Mouse (Mus musculus): ENCODE data around the gene 5730522E02Rik. TPM values are rescaled to one million over a fixed set of nuclear protein-coding genes. Genes with fewer than 3 reads are reported as not detected.

5730522E02Rik gene
- total RNA-seq (2014; fragmentation: Nextera tagmentation) (not detected in 2 replicates), total RNA-seq (2017) (0.09 TPM in 1 of 2 replicates, not detected in the other)

DNA sequence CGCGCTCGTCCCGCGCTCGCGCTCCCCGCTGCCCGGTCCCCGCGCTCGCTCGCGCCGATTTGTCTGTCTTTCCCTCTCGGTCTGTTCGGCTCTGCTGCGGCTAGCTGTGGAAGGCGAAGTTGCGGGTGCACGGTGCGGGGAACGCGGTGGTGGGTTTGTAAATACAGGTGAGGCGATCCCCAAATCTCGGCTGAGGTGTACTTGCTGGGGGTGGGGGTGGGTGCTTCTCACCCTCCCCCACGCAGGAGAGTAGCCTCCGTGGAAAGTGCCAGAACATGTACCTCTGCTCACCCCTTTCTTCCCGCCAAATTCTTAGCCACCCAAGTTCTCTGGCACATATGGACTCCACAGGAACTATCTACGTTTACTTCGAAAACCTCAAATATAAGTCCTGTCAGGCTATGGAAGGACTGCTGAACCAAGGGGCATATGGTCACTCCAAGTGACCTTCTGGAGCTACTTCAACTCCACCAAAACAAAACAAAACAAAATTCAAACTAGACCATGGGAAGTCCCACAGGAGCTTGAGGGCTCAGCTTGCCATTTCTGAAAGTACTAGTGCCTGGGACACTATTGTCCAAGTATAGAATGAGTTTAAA, at the start of gene 5730522E02Rik:
Gene 5730522E02Rik, minus strand, starts transcription at position 182 of the 599 bp plus-strand sequence.
- ATAC-seq (replicated peaks; ENCODE audit: poor library complexity, severe bottlenecking), result peak; percentile 2; the same call in 1 of the 2 replicates

DNA sequence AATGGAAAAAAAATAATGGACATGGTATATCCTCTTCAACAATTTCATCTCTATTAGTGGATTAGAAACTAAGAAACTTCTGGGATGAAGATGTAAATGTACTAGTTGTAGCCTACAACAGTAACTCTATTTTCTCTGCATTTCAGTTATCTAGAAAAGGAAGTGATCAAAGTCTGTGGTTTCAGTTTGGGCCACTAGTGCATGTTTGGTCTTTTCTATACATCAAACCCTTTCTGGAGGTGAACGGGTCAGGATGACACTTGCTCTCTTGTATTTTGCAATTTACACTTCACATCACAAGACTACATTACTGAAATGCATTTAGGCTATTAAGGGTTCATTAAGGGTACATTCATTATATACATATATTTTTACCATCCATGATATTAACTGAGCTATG, 26.0 kb upstream of the 5730522E02Rik start:
- peak; percentile 83 for ATAC-seq (replicated peaks; ENCODE audit: poor library complexity, severe bottlenecking)

DNA sequence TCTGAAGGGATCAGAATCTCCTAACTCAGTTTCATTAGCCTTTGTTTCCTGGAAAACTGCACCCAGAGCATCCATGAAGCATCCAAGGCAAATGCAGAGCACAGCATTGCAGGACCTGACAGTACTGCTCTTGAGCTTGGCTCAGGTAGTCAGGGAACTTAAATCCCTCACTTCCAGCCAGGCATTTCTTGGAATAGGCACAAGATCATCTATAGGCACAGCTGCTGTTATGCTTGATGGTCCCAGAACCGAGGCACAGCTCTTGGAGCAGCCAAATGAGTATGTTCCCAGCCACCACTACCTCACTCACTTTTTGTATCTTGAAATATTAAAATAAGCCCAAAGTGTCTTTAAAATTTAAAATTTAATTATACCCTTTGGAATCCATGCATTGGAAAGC, 19.3 kb upstream of the 5730522E02Rik start:
- ATAC-seq (replicated peaks; ENCODE audit: poor library complexity, severe bottlenecking), result no peak

DNA sequence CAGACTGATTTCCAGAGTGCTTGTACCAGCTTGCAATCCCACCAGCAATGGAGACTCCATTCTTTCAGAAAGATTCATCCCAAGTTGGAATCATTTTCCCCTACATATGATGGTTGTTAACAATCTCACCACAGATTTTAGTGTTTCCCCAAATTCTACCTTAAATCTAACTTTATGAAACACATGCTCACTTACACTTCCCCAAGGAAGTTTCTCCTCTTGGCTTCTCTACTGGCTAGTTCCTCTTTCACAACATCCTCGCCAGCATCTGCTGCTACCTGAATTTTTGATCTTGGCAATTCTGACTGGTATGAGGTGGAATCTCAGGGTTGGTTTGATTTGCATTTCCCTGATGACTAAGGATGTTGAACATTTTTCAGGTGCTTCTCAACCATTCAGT, 3.1 kb upstream of the 5730522E02Rik start:
- ATAC-seq (replicated peaks; ENCODE audit: poor library complexity, severe bottlenecking), result peak; percentile 53

DNA sequence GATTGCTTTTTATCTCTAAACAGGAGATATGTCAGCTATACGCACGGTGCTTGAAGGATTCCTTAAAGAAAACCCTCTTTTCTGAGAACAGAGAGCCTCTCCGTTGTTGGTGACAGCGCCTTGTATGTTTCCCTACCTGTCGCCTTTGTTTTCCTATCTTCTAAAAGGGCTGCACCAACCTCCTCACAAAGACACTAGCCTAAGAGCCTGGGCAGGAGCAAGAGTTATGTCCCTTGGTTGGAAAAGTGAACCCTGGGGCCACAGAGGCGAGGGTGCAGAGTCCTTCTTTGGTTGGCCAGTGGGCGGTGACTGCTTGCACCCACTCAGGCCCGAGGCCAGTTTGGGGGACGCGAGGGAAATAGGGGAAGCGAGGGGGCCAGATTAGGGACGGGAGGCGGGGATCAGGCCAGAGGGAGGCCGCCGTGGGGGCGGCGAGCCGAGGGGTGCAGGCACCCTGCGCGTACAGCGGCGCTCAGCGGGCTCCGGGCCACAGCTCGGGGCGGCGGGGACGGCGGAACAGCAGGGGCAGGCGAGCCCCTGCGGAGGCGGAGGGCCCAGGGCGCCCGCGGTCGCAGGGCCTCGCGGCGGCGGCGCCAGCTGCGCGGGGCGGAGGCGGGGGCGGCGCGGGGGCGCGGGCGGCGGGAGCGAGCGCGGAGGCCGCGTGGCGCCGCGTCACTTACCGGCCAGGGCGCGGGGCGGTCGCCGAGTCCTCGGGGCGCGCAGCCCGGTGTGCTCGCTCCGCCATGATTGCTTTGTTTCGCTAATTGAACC, 567 bp downstream of the 5730522E02Rik start:
- peak; percentile 91 for ATAC-seq (replicated peaks; ENCODE audit: poor library complexity, severe bottlenecking)

DNA sequence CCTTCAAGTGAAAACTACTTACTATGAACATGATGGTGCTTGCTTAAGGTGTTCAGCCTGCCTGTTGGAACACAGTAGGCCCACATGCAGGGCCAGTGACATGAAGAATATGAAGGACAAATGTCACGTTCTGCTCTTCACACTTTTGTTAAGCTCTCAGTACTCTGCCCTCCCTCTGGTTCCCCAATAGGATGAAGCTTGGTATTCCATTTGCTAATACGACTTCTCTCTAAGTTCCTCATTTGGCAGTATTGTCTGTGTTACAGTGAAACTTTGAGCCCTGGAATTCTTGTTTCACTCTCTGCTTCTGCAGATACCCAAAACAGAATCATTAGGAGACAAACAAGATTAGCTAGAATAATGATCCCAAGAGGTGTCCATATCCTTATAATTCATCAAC, 7.1 kb downstream of the 5730522E02Rik start:
- peak; percentile 69 for ATAC-seq (replicated peaks; ENCODE audit: poor library complexity, severe bottlenecking)

DNA sequence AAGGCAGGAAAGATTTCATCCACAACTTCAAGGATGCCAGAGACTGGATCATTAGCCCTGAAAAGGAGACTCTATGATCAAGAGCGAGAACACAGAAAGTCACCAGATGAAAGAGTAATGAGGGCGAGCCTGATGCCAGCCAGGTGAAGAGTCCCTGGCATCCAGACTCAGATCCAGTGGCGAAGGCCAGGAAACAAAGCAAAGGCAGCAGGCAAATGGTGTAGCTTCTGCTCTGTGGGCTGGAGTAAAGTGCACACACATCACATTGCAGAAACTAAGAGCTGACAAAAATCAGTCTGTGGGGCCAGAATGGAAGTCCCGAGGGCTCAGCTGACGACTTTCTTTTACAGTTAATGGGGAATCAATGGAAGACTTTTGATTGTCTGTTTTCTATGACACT, 7.7 kb downstream of the 5730522E02Rik start:
- no peak for ATAC-seq (replicated peaks; ENCODE audit: poor library complexity, severe bottlenecking)

DNA sequence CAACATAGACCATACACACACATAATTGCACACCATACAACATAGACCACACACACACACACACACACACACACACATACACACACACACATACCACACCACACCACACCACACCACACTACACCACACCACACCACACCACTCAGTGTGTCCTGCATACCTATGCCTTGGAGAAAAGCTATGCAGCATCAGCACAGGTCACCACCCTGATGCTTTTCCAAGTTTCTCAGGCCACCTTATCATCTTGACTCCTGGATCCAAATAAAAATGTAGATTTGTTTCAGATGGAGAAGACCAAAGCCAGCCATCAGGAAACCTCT, 8.8 kb downstream of the 5730522E02Rik start:
- no peak for ATAC-seq (replicated peaks; ENCODE audit: poor library complexity, severe bottlenecking)

DNA sequence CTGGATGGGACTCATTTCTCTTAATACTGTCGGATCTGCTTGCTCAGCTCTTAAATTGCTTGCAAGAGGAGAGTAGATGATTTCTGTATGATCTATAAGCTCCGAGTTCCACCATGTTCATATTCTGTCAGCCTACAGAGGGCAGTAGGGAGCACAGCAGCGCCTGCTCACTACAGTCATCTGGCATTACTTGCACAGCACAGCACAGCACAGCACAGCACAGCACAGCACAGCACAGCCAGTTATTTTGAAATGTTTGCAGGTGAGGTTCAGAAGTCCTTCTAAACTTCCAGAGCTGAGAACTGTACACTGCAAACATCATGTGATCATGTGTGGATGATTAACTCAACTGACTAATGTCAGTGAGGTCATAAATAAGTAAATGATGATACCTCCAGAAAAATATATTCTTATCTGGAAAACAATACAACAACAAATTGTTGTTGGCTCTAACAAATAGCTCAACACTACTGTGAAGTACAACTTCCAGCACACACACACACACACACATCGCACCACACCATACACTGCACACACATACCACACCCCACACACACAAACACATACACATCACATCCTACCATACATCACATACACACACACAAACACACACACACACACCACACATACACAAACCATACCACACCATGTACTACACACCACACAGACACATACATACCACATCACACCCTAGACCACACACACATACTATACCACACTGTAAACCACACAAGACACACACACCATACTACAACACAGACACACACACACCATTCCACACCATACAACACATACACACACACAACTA, 9.4 kb downstream of the 5730522E02Rik start:
- peak; percentile 97 for ATAC-seq (replicated peaks; ENCODE audit: poor library complexity, severe bottlenecking)

DNA sequence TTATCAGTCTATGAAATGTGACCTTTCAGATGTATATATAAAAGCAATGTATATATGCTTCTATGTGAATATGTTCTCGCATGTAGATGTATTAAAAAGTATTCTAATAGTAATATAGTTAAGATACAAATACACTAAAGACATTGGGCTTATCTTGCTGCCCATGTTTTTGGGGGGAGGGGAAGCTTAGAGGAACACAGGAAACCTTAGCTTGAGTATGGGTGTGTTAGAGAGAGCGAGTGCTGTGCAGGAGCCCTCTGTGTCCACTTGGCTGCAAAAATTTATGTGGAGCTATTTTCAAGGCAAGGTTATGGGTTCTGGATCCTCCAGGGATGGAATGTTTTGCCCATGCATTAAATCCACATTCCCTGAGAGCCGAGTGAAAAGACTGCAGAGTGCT, 15.1 kb downstream of the 5730522E02Rik start:
- no peak for ATAC-seq (replicated peaks; ENCODE audit: poor library complexity, severe bottlenecking)

DNA sequence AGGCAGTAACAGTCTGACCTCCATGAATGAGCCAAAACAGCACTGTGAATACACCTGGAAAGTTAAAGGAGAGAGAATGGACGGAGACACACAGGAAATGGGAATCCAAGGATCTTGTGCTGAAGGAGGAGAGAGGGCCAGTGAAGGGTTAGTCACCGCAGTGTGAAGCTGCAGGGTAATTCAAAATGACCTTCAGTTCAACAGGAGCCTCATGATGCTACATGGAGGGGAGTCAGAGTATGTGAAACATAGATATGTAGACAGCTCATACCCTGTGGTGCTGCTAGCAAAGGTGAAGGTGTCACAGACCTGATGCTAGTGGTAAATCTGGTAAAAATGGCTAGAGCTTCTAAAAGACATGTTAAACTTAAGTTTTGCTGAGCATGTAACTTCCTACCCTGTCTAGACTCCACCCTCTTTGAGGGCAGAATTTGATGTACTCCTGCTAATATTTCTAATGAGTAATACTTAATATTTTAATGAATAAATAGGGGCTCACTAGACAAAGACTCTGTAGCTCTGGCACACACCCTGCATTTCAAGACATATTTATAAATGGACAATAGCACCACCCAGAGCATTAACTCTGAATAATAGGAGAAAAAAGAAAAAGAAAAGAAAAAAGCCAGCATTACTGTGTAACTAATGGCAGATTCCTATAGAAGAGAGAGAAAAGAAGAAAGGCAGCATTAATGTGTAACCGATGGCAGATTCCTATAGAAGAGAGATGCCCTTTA, 23.2 kb downstream of the 5730522E02Rik start:
- ATAC-seq (replicated peaks; ENCODE audit: poor library complexity, severe bottlenecking), result no peak

DNA sequence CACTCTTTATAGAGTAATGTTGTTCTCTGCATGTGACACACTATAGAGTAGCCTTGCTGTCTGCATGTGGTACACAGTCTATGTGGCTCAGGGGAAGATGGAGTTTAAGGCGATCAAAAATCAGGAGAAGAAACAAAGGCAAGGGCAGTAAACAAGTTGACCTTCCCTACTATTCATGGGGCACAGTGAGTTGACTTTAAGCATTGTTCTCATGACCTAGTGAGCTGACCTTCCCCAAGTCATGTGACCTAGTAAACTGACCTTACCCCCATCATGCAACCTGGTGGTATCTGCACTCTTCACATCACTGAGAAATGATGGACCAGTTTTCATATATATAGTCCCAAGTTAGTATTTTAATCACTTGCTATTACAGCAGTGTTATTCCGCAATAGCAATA, 40.0 kb downstream of the 5730522E02Rik start:
- ATAC-seq (replicated peaks; ENCODE audit: poor library complexity, severe bottlenecking), result no peak

DNA sequence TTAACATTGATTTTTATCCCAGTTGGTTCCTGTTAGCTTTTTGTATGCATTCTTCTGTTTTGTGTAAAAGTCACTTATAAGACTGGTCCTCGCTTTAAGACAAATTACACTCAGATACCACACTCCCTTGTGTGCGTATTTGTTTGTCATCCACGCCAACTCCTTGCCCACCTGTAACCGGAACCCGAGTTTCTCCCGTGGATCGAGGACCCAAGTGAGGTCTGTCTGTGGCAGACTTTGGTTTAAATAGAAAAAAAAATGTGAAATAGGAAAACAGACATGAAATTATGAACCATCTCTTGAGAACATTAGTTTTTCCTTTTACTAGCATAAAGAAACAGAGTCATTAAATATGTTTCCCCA, 43.0 kb downstream of the 5730522E02Rik start:
- ATAC-seq (replicated peaks; ENCODE audit: poor library complexity, severe bottlenecking), result no peak

DNA sequence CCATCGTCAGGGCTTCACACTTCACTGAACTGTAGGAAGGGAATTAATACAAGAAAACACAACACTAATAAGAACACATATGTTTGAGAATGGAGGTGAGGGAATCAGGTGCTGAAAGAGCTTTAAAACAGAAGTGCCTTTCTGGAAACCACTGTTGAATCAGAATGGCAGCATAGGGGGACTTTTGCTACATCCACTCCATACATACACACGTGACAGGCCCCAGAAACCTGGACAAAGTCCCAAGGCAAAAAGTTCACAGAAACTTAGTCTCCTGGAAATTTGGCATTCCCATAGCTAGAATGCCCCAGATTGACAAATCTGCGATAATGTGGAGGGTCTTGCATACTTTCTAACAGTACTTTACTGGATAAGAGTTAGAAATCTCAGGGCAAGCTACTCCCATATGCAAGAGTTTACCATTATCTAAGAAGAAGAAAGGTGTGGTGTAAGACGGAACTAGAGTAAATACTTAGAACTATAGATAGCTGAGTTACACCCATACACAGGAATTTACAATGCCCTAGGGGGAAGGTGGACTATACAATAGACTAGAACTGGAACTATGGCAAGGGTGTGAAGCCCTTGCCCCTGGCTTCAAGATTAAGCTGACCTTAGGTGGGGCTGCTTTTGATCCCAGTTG, 43.5 kb downstream of the 5730522E02Rik start:
- no peak for ATAC-seq (replicated peaks; ENCODE audit: poor library complexity, severe bottlenecking)

DNA sequence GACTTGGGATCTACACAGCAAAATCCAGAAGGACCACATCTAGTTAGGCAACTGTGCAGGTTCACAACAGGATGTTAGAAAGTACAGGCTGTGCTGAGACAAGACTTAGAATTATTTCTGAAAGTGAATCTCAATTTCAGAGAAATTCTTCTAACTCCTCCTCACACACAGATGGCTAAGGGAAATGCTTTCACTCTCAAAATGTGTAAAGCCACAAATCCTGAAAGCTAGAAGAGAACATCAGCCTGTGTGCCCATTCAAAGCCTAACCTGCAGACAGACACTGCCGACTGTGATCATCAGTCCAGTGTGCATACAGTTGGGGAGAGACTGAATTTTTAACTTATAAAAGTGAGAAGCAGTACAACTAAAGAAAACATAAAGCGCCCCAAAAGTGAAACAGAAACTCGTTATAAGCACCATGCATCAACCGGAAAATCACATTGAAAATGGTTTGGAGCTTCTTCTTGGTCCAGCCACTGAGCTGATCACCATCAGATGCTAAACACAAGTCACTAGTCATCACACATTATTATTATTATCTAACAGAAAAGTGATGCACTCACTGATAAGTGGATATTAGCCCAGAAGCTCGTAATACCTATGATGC, 45.8 kb downstream of the 5730522E02Rik start:
- ATAC-seq (replicated peaks; ENCODE audit: poor library complexity, severe bottlenecking), result no peak

DNA sequence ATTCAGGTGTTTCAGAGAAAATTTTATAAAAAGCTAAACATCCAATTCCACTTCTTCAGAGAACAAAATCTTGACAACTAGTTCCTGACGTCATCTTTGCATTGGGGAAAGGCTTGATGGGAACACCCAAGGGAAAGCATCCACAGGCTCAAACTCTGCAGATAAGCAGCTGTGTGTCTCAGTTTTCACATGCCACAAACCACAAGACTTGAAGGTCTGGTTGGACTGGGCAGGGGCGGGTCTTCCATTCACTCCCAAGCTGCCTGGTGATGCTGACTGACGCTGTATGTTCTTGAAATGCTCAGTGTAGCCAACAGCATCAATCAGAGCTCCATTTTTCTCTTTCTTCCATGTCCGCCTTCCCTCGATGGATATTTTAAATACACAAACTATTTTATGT, 49.2 kb downstream of the 5730522E02Rik start:
- peak; percentile 35 for ATAC-seq (replicated peaks; ENCODE audit: poor library complexity, severe bottlenecking)

DNA sequence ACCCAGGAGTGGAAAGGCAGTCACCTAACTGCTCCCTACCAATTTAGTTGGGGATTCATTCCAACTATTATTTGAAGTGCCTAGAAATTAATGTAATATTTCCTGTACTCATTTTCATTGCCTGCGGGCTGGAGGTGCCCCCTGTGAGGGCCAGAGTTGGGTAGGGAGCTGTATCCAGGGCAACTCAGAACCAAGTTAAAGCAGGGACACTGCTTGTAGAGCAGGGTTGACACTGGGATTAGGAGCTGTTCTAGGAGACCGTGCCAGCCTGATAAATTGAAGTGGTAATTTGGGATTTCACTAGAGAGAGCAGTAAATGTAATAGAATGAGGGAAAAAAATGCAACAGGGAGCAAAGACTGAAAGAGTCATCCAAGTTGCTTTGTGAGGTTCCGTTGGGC, 51.5 kb downstream of the 5730522E02Rik start:
- no peak for ATAC-seq (replicated peaks; ENCODE audit: poor library complexity, severe bottlenecking)

DNA sequence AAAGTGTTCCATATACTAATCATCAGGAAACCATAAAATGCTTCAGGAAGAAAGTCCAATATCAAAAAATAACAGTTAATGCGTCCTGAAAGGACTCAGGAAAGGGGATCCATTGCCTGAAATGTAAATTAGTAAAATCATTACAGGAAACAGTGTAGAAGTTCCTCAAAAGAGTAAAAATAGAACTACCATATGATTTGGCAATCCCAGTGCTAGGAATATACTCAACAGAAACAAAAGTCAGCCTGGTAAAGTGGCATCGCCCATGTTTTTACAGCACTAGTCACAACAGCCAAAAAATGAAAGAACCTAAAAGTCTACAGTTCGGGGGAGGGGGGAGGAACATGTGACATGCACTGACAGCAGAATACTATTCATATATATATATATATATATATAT, 70.5 kb downstream of the 5730522E02Rik start:
- peak; percentile 94 for ATAC-seq (replicated peaks; ENCODE audit: poor library complexity, severe bottlenecking)

DNA sequence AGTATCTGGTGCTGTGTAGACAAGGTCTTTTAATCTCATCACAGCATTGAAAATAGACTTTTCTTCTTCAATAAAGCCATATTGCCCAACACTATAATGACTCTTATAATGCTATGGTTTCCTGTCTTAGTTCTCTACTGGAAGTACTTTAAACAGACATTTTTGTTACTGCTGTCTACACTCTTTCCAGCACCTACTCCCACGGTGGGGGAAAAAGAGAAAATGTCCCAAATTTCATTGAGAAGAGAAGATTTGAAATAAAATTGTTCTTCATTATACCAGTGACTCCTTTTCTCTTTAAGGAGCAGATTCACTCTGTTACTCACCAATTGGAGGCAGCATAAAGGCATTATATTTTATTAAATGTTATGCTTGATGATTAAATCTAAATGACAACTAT, 72.5 kb downstream of the 5730522E02Rik start:
- no peak for ATAC-seq (replicated peaks; ENCODE audit: poor library complexity, severe bottlenecking)

DNA sequence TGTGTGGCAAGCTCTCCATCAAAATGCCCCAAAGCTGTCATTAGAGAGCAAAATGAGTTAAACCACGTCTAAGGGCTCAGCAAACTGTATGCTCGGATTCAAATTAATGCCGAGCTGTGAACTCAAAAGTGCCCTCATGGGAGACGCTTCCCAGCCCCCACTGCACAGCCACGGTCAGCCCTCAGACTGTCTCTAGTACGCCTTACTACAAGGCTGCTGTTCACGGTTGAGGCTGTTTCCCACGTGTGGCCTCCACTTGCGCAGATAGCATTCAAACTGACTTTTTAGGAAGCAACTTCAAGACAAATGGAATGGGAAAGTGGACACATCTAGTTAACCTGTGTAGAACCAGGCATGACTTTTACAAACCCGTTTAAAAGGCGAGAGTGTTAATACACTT, 79.7 kb downstream of the 5730522E02Rik start:
- no peak for ATAC-seq (replicated peaks; ENCODE audit: poor library complexity, severe bottlenecking)

Measured in granulocyte monocyte progenitor cell, adult 5-6 weeks (primary cell).